Mouse (Mus musculus) left cerebral cortex, postnatal 4 days (tissue): Measurements from ENCODE around the gene Bcl9l. TPM values are rescaled to one million over a fixed set of nuclear protein-coding genes. Genes with fewer than 3 reads are reported as not detected.

Experiments
- DNase-seq: peaks from one replicate; pipeline ENCODE4 v3.0.0-alpha.2; 2022
- intact Hi-C: fragments of 180-260 bp; cut with DNase I; formaldehyde crosslinking; loops from one replicate; pipeline ENCODE4 v1.15.1; 2025
- total RNA-seq, 2 experiments: library from RNA; stranded (reverse); gene quantifications; 2 replicates each; pipeline ENCODE4 v1.2.3; 2021

Gene Bcl9l
- total RNA-seq, 2 experiments from 2014 or later: 109 to 113 TPM

DNA sequence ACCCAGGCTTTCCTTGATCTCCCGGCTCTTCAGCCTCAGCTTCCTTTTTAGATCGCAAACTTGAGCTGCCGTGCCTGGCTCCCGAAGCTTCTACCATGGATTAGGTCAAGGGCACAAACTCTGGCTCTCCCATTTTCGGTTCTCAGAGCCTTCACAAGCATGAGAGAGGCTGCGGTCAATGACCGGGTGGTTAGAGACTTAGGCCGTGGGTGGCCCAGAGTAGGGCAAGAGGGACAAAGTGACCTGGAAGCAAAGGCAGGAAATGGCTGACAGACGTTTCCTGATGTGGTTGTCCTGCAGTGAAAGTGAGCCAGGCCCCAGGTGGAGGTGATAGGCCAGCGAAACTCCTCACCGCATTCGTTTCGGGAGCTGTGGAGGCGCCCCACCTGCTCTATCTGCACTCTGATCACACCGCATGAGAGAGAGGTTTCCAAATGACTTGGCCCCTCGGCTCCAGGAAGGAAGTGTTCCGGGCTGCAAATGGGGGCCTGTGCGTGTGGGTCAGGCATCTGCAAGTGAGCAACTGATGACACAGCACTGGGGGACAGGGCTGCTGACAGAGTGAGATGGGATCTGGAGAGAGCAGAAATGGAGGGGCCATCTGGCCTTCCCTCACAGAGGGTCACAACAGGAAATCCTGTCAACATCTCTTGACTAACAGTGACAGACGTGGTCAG is 55.1 kb downstream of the Bcl9l start:
- intact Hi-C loops: no loop called here
- DNase-seq: no peak

DNA sequence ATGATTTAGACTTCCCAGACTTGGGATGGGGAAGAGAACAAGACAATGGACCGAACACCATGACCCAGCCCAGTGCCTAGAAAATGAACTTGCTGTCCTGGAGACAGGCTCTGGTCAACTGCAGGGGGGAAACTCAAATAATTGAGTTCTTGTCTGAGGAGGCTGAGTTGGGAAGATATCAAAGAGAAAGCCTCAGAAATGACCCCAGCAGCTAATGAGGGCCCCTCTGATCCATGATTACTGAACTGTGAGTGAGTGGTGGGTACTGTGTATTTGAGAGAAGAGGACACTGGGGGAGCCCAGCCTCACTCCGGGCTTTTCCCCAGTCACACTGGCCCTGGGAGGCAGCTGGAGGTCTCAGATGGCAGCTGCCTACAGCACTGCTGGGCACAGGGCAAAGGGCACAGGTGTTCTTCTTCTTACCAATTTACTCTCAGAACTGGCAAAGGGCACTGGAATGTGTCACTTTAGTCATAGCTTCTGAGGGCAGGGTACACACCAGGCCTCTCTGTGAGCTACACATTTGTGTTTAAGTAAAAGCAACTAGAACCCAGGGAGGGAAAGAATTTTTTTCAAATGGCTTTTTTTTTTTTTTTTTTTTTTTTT is 57.3 kb downstream of the Bcl9l start:
- intact Hi-C loops: no loop called here

DNA sequence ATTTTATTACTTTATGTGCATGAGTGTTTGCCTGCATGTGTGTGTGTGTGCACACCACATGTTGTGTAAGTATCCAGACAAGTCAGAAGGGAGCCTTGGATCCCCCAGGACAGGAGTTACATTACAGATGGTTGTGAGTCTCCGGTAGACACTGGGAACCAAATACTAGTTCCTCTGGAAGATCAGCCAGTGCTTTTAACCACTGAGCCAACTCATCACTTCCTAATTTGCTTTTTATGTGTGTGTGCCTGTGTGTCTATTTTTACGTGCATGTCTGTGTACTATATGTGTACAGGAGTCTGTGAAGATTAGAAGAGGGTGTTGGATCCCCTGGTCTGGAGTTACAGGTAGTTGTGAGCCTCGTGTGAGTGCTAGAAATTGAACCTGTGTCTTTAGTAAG is 58.1 kb downstream of the Bcl9l start:
- intact Hi-C loops: no loop called here
- DNase-seq: no peak

More for the DNA sequence above, 57.3 kb downstream of the Bcl9l start:
- no peak for DNase-seq

DNA sequence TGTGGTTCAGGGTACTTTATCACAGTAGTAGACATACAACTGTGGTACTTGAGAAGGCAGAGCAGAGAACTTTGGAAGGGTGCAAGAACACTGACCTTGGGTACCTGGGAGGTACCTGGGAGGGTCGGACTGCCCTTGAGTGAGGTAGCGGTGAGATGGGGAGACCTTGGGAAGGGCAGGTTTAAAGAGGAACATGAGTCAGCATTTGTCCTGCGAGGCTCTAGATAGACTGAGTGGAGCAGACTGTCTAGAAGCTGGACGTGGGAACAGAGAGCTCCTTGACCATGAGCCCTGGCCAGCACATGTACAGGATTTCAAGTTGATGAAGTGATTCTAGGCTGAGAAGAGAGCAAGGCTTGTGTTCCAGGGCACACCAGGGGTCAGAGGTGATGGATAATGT is 59.7 kb downstream of the Bcl9l start:
- no peak for DNase-seq
- intact Hi-C loops: no loop called here

DNA sequence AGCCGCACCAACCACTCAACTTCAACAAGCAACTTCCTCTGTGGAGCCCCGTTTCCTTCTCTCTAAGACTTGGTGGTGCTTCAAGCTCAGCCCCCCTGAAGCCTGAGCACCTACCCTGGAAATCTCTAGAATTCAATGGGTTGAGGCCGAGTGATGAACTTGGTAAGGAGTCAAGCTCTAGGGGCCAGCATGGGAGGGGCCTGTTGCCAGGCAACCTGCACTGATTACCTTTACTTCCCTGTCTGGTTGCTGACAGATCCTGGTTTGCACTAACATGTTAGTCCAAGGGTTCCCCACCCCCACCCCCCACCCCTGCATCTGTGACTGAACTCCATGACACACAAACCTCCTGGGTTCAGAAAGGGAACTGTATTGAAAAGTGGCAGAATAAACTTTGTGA is 62.4 kb downstream of the Bcl9l start:
- intact Hi-C loops: no loop called here
- no peak for DNase-seq

DNA sequence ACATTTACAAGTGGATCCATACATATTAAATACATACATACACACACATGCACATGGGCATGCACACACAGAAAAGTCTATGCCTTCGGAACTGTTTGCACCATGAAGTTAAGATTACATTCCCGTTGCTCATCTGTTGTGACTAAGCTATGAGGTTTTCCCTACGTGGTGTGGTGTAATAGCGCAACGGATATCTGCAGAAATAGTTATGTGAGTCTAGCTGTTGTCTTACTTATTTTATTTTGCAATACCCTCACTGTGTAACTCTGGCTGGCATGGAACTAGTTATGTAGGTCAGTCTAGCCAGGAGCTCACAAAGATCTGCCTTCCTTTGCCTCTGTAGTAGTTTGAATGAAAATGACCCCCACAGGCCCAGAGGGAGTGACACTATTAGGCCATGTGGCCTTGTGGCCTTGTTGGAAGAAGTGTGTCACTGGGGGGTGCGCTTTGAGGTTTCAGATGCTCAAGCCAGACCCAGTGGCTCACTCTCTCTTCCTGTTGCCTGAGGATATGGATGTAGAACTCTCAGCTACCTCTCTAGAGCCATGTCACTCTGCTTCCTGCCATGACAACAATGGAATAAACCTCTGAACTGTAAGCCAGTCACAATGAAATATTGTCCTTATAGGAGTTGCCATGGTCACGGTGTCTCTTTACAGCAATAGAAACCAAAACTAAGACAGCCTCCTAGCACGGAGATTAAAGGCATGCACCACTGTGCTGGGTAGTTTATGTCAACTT is 66.0 kb downstream of the Bcl9l start:
- no peak for DNase-seq
- intact Hi-C loops: no loop called here

DNA sequence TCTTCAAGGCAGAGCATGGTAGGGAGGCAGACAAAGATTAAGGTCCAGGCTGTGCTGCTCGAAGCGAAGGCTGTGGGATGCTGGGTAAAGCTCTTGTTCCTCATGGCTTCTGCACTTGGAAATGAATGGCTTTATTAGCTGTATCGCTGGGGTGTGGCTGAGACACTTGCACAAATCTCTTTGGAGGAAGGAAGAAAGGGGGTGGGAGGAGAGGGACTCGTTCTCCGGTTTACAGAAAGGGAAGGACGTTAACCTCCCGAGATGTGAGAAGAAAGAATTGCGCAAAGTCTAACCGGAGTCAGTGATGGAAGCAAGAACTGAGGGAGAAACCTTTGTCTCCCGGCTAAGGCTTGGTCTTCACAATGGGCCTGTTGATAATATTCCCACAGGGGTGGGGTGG is 68.5 kb downstream of the Bcl9l start:
- intact Hi-C loops: no loop called here
- DNase-seq: no peak

DNA sequence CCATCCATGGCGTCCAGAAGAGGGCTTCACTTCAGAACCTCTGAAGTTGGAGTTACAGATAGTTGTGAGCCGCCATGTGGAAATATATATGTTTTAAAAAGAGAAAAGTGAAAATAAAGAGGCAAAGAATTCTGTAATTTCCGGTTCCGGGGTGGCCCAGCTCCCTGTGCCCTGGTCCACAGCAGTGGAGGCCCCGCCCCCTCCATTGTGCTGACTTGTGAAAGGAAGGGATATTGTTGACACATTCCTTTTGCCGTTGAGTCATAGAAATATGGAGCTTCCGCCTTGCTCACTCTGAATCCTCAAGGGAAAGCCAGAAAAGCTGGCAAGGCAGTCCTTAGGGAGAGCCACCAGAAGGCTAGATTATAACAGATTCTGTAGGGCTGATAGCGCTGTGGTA is 69.5 kb downstream of the Bcl9l start:
- no peak for DNase-seq
- intact Hi-C loops: no loop called here

Other genes with a start within 250 kb of the Bcl9l start
- gene Cbl, start 248.8 kb upstream of the Bcl9l start, total RNA-seq: 10 to 100 TPM; 58.4 to 62.4 TPM
- gene Ccdc153, start 242.1 kb upstream of the Bcl9l start, total RNA-seq: 1 to 10 TPM; 3.5 to 4.6 TPM
- gene Pdzd3, start 231.4 kb upstream of the Bcl9l start, total RNA-seq: under 1 TPM; 0.40 to 0.72 TPM
- 1 to 10 TPM; 8.3 to 8.8 TPM for gene Nlrx1, start 214.2 kb upstream of the Bcl9l start, total RNA-seq
- gene Abcg4, start 194.2 kb upstream of the Bcl9l start, total RNA-seq: 10 to 100 TPM; 64.0 to 71.1 TPM
- gene Hinfp, start 177.2 kb upstream of the Bcl9l start, total RNA-seq: 10 to 100 TPM; 34.0 to 35.8 TPM
- gene C2cd2l, start 162.5 kb upstream of the Bcl9l start, total RNA-seq: 10 to 100 TPM; 69.5 to 74.9 TPM
- gene Dpagt1, start 156.8 kb upstream of the Bcl9l start, total RNA-seq: 10 to 100 TPM; 20.4 to 22.2 TPM
- 10 to 100 TPM; 81.0 to 82.7 TPM for gene H2afx, start 148.1 kb upstream of the Bcl9l start, total RNA-seq
- 10 to 100 TPM; 21.5 to 23.8 TPM for gene Hmbs, start 138.6 kb upstream of the Bcl9l start, total RNA-seq
- 10 to 100 TPM; 39.5 to 45.9 TPM for gene Vps11, start 121.2 kb upstream of the Bcl9l start, total RNA-seq
- gene Hyou1, start 103.3 kb upstream of the Bcl9l start, total RNA-seq: 10 to 100 TPM; 87.2 to 90.0 TPM
- gene Slc37a4, start 86.0 kb upstream of the Bcl9l start, total RNA-seq: 10 to 100 TPM; 41.5 to 44.9 TPM
- gene Rps25, start 75.7 kb upstream of the Bcl9l start, total RNA-seq: 1,000 to 10,000 TPM in 1 of 2 experiments, 100 to 1,000 TPM in 1; 978 to 1,068 TPM
- 100 to 1,000 TPM; 126 to 129 TPM for gene Trappc4, start 75.2 kb upstream of the Bcl9l start, total RNA-seq
- 10 to 100 TPM; 21.6 to 23.4 TPM for gene Ccdc84, start 64.3 kb upstream of the Bcl9l start, total RNA-seq
- gene Foxr1, start 41.7 kb upstream of the Bcl9l start, total RNA-seq: not detected
- gene Upk2, start 27.8 kb upstream of the Bcl9l start, total RNA-seq: not detected
- not detected for gene Cxcr5, start 79.1 kb downstream of the Bcl9l start, total RNA-seq
- gene Ddx6, start 122.1 kb downstream of the Bcl9l start, total RNA-seq: 100 to 1,000 TPM; 144 to 146 TPM
- not detected for gene Treh, start 190.4 kb downstream of the Bcl9l start, total RNA-seq